Mouse (Mus musculus) lung, postnatal 10 days (tissue): ENCODE measurements at regions not wholly inside any gene's neighbourhood (a gene's known extent, or its start where the extent isn't known, plus 50 kb on each side); places are given as distances from the start of the nearest gene placed in this dataset.

ENCODE experiments used
- DNase-seq: peaks from one replicate; pipeline ENCODE4 v3.0.0; 2021

- DNase-seq, result no peak
These were observed 174.6 kb upstream of the Srrm4 start for GRCm38 (mm10) chr5:116766261-116766660.

GRCm38 (mm10) chr5:116761323-116761722 lies 169.7 kb upstream of the Srrm4 start:
- DNase-seq, result no peak

- no peak for DNase-seq
These were observed 167.1 kb upstream of the Srrm4 start for GRCm38 (mm10) chr5:116758687-116759086.

GRCm38 (mm10) chr5:116752941-116753340 lies 161.3 kb upstream of the Srrm4 start:
- no peak for DNase-seq

GRCm38 (mm10) chr5:116752096-116752495 lies 160.5 kb upstream of the Srrm4 start:
- DNase-seq, result no peak

GRCm38 (mm10) chr5:116745776-116746175 lies 154.2 kb upstream of the Srrm4 start:
- DNase-seq, result no peak

GRCm38 (mm10) chr5:116744389-116744788 lies 152.8 kb upstream of the Srrm4 start:
- DNase-seq, result no peak

GRCm38 (mm10) chr5:116735622-116736021 lies 144.0 kb upstream of the Srrm4 start:
- no peak for DNase-seq

- DNase-seq, result no peak
These were observed 139.9 kb upstream of the Srrm4 start for GRCm38 (mm10) chr5:116731509-116731908.

GRCm38 (mm10) chr5:116719200-116719599 lies 127.6 kb upstream of the Srrm4 start:
- DNase-seq, result no peak

GRCm38 (mm10) chr5:116714256-116714655 lies 122.6 kb upstream of the Srrm4 start:
- DNase-seq, result peak; percentile 3

GRCm38 (mm10) chr5:116712056-116712455 lies 120.4 kb upstream of the Srrm4 start:
- no peak for DNase-seq

- no peak for DNase-seq
These were observed 116.9 kb upstream of the Srrm4 start for GRCm38 (mm10) chr5:116708505-116708904.

- DNase-seq, result no peak
These were observed 70.8 kb upstream of the Srrm4 start for GRCm38 (mm10) chr5:116662466-116662865.

- peak; percentile 5 for DNase-seq
These were observed 70.2 kb upstream of the Srrm4 start for GRCm38 (mm10) chr5:116661851-116662250.

GRCm38 (mm10) chr5:116654486-116655420 lies 63.1 kb upstream of the Srrm4 start:
- no peak for DNase-seq
